Mouse (Mus musculus) adrenal gland, postnatal 14 days (tissue): ENCODE results near the gene Pigg. TPM values are rescaled to one million over a fixed set of nuclear protein-coding genes. Genes with fewer than 3 reads are reported as not detected.
"Not testable (repeated sequence)": the region's sequence is repeated elsewhere in the genome, so short reads cannot be mapped to it uniquely, and the experiment has no call there.

Source experiments
- DNase-seq: peaks from one replicate; pipeline ENCODE4 v3.0.0; 2021; ENCODE audit warnings: mixed read lengths
- long read RNA-seq, 2 experiments: library from polyadenylated mRNA; stranded (forward); transcript quantifications; one replicate each; pipeline ENCODE4 v2.0.0; 2021
- total RNA-seq: library from RNA; stranded (reverse); gene quantifications from 2 replicates; pipeline ENCODE4 v1.2.3, GENCODE M21; 2021

Pigg gene
- total RNA-seq, result 8.7 and 9.7 TPM in 2 replicates
- long read RNA-seq, experiment 1, full-length matches to known transcripts, result 5 of 22 reads
- long read RNA-seq, experiment 1, partial matches to known transcripts, result 3 of 22 reads
- long read RNA-seq, experiment 1, other reads (novel, unspliced or antisense), result 14 of 22 reads
- long read RNA-seq, experiment 2, full-length matches to known transcripts, result 2 of 20 reads
- long read RNA-seq, experiment 2, partial matches to known transcripts, result 1 of 20 reads
- long read RNA-seq, experiment 2, other reads (novel, unspliced or antisense), result 17 of 20 reads

GRCm38 (mm10) chr5:108312224-108313064, at the start of gene Pigg:
Pigg (plus strand) TSS chr5:108312609.
- peak; percentile 97 for DNase-seq

DNA sequence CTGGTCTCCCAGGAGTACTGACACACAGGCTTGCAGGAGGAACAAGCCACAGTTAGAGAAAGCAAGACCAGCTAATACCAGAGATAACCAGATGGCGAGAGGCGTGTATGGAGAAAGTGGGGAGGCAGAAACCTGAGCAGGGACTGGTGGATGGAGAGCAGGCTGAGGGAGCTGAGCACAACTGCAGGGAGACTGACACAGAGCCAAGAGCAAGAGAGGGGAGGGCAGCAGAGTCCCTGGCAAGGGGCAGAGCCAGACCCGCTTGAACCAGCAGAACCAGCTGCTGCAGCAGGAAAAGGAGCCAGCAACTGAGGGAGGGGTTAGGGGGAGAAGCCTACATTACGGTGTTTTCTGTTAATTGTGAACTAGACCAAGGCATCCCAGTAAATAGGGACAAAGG, 49.7 kb upstream of the Pigg start:
- peak; percentile 11 for DNase-seq

GRCm38 (mm10) chr5:108263785-108264184, 48.6 kb upstream of the Pigg start:
- DNase-seq, result not testable (repeated sequence)

GRCm38 (mm10) chr5:108266990-108267389, 45.4 kb upstream of the Pigg start:
- DNase-seq, result no peak

- DNase-seq, result peak; percentile 94
Measured at GRCm38 (mm10) chr5:108268127-108269062, 44.0 kb upstream of the Pigg start, which contains the start of gene Dr1. Dr1 (plus strand) TSS chr5:108268897.

GRCm38 (mm10) chr5:108269063-108269810, 43.2 kb upstream of the Pigg start:
- no peak for DNase-seq

- DNase-seq, result no peak
Measured at GRCm38 (mm10) chr5:108269811-108270151, 42.6 kb upstream of the Pigg start.

DNA sequence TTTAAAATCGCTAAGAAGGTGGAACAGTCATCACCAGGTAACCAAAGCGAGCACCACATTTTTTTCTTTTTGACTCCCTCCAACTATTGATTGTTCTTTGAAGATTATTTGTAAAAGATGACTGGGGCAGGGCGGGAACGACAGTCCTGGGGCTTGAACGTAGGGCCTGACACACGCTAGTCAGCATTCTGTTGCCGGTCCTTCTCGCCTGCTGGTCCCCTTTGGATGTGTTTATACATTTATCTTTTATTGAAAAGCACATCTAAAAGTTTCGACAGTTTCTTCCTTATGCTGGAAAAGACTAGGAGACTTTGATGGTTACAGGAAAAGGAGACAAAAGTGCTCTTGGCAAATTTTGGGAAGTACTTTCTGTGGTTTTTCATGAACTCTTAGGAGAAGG, 42.0 kb upstream of the Pigg start:
- DNase-seq, result no peak

- not testable (repeated sequence) for DNase-seq
Measured at GRCm38 (mm10) chr5:108271345-108271744, 41.1 kb upstream of the Pigg start.

DNA sequence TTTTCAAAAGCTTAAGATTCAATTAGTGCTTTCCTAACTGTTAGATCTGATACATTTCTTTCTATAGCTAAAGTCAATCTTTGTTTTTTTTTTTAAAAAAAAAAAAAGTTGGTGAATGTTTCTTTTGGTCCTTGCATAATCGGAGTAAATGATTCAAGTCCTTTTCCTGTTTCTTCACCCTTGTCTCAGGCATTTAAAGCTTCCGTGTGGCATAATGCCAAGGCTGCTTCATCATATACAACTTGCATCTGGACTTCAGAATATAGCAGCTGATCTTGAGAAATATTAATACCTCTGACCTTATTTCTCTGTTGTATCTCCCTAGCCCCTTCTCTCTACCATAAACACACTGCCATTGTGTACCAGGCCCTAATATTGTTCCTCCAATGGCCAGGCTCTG, 25.5 kb upstream of the Pigg start:
- no peak for DNase-seq

- no peak for DNase-seq
Measured at GRCm38 (mm10) chr5:108301567-108301966, 10.8 kb upstream of the Pigg start.

- DNase-seq, result no peak
Measured at GRCm38 (mm10) chr5:108313065-108313860, 854 bp downstream of the Pigg start.

GRCm38 (mm10) chr5:108331051-108331450, 18.6 kb downstream of the Pigg start:
- DNase-seq, result no peak

DNA sequence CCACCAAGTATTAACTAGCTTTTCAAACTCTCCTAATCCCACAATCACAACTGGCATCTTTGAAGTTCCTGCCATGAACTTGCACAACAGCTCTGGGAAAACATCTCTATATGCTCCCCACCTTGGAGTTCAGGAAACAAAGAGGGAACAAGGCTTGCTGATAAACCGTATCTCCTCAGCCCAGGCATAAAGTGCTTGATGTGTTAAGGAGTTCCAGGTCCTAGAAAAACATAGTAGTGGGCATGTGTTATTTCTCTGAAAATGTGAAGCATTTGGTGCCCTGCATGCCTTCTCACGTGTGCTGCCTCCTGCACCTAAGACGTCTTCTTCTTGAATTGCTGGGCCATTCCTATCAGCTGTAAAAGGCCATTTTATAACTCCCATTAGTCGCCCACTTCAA, 25.0 kb downstream of the Pigg start:
- no peak for DNase-seq

- no peak for DNase-seq
Measured at GRCm38 (mm10) chr5:108338049-108338448, 25.6 kb downstream of the Pigg start.

GRCm38 (mm10) chr5:108343680-108344170, 31.3 kb downstream of the Pigg start:
- no peak for DNase-seq

- DNase-seq, result no peak
Measured at GRCm38 (mm10) chr5:108345313-108346071, 33.1 kb downstream of the Pigg start.

- DNase-seq, result no peak
Measured at GRCm38 (mm10) chr5:108347843-108348242, 35.4 kb downstream of the Pigg start.

DNA sequence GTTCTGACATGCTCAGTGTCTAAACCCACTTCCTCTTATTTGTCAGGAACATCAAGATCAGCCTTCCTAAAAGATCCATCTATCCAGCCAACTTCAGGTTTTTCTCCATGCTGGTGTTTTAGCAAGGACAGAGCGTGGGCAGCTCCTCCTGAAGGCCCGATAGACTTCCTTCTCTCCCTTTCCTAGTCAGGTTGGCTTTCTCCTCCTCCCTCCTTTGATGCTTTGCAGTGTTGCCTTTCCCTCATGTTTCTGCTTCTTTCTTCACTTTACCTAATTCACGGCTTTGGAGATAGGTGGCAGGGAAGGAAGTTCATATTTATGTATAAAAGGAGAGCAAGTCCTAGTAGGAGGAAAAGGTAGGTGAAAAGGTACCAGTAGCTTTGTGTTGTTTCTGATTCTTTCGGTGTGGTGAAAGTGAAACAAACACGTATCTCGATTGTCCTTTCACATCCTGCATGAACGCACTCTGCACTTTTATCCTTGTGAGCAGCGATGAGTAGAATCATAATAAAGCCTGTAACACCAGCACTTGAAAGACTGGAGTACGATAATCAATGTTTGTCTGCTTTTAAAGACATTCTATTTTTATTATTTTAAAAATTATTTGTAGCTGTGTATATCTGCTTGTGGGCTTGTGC, 37.2 kb downstream of the Pigg start:
- no peak for DNase-seq
